Mouse (Mus musculus) kidney, postnatal 25 days (tissue): ENCODE data around the gene Fam174b.

Experiments
- DNase-seq, 2 experiments: peaks; one replicate each; pipeline ENCODE4 v3.0.0; 2021; ENCODE audit warnings: mixed read lengths in 2 of 2

The Fam174b gene

GRCm38 (mm10) chr7:73740111-73741035 is at the start of gene Fam174b:
TSS of gene Fam174b (plus strand) at chr7:73740302.
- DNase-seq, result peak; percentile 60 to 75

- no peak for DNase-seq
Measured at GRCm38 (mm10) chr7:73697092-73697491, 43.0 kb upstream of the Fam174b start.

- DNase-seq, result no peak
Measured at GRCm38 (mm10) chr7:73704305-73704704, 35.8 kb upstream of the Fam174b start.

GRCm38 (mm10) chr7:73713506-73713905 is 26.6 kb upstream of the Fam174b start:
- no peak for DNase-seq

GRCm38 (mm10) chr7:73715928-73716749 is 24.0 kb upstream of the Fam174b start:
- no peak for DNase-seq

GRCm38 (mm10) chr7:73716841-73717240 is 23.3 kb upstream of the Fam174b start:
- DNase-seq, result no peak

- DNase-seq, result peak; percentile 31 to 73
Measured at GRCm38 (mm10) chr7:73718031-73718430, 22.1 kb upstream of the Fam174b start.

GRCm38 (mm10) chr7:73718497-73719007 is 21.6 kb upstream of the Fam174b start:
- DNase-seq, result no peak

GRCm38 (mm10) chr7:73721046-73721445 is 19.1 kb upstream of the Fam174b start:
- peak; percentile 42 to 56 for DNase-seq

- DNase-seq, result no peak
Measured at GRCm38 (mm10) chr7:73721764-73722163, 18.3 kb upstream of the Fam174b start.

- no peak for DNase-seq
Measured at GRCm38 (mm10) chr7:73729913-73730312, 10.2 kb upstream of the Fam174b start.

GRCm38 (mm10) chr7:73730430-73731022 is 9.6 kb upstream of the Fam174b start:
- no peak for DNase-seq

- DNase-seq, result no peak
Measured at GRCm38 (mm10) chr7:73736046-73736445, 4.1 kb upstream of the Fam174b start.

GRCm38 (mm10) chr7:73741392-73741791 is 1.3 kb downstream of the Fam174b start:
- no peak for DNase-seq

GRCm38 (mm10) chr7:73741841-73742240 is 1.7 kb downstream of the Fam174b start:
- no peak for DNase-seq

GRCm38 (mm10) chr7:73743144-73743543 is 3.0 kb downstream of the Fam174b start:
- DNase-seq, result no peak

- DNase-seq, result no peak
Measured at GRCm38 (mm10) chr7:73743831-73744370, 3.8 kb downstream of the Fam174b start.

- DNase-seq, result peak; percentile 82 to 83
Measured at GRCm38 (mm10) chr7:73745903-73746302, 5.8 kb downstream of the Fam174b start.

GRCm38 (mm10) chr7:73746836-73747235 is 6.7 kb downstream of the Fam174b start:
- DNase-seq, result peak in 1 of 2 experiments; percentile 47

GRCm38 (mm10) chr7:73747531-73747930 is 7.4 kb downstream of the Fam174b start:
- no peak for DNase-seq

- DNase-seq, result no peak
Measured at GRCm38 (mm10) chr7:73748437-73749108, 8.5 kb downstream of the Fam174b start.

GRCm38 (mm10) chr7:73749339-73749738 is 9.2 kb downstream of the Fam174b start:
- no peak for DNase-seq
